Mouse (Mus musculus) neural tube, embryonic 13.5 days (tissue): ENCODE measurements around the gene Grin2b. TPM values are rescaled to one million over a fixed set of nuclear protein-coding genes. Genes with fewer than 3 reads are reported as not detected.
"Not testable (repeated sequence)": the region's sequence is repeated elsewhere in the genome, so short reads cannot be mapped to it uniquely, and the experiment has no call there.

Source experiments
- ATAC-seq: fragments of 200-750 bp; cut with Nextera tagmentation; 2 replicates; pipeline ENCODE4 v1.8.0; 2017; ENCODE audit warnings: low read depth, mild to moderate bottlenecking, moderate TSS enrichment, moderate library complexity
- H3K27ac ChIP-seq: fragments of 300-500 bp; sonication (generic); replicated peaks from 2 replicates; pipeline ENCODE4 v1.5.1; 2015; ENCODE audit warnings: moderate library complexity, mild to moderate bottlenecking, inconsistent platforms
- H3K27me3 ChIP-seq: fragments of 300-500 bp; sonication (generic); 2 replicates; pipeline ENCODE4 v1.6.1; 2015; ENCODE audit warnings: mild to moderate bottlenecking, inconsistent platforms
- H3K36me3 ChIP-seq: fragments of 300-500 bp; sonication (generic); 2 replicates; pipeline ENCODE4 v1.6.1; 2015; ENCODE audit warnings: mild to moderate bottlenecking, inconsistent platforms
- H3K4me1 ChIP-seq: fragments of 300-500 bp; sonication (generic); replicated peaks from 2 replicates; pipeline ENCODE4 v1.6.1; 2015; ENCODE audit warnings: inconsistent platforms
- H3K4me2 ChIP-seq: fragments of 300-500 bp; sonication (generic); 2 replicates; pipeline ENCODE4 v1.6.1; 2015; ENCODE audit warnings: inconsistent platforms, mild to moderate bottlenecking, moderate library complexity
- H3K4me3 ChIP-seq: fragments of 300-500 bp; sonication (generic); 2 replicates; pipeline ENCODE4 v1.5.1; 2015; ENCODE audit warnings: mild to moderate bottlenecking, inconsistent platforms
- H3K9ac ChIP-seq: fragments of 300-500 bp; sonication (generic); 2 replicates; pipeline ENCODE4 v1.6.1; 2015; ENCODE audit warnings: moderate library complexity, mild to moderate bottlenecking, inconsistent platforms
- H3K9me3 ChIP-seq: fragments of 300-500 bp; sonication (generic); 2 replicates; pipeline ENCODE4 v1.6.1; 2016; ENCODE audit warnings: inconsistent platforms
- WGBS: fragments of 180-500 bp; shearing (Covaris S2); methylation state at CpG from one replicate; pipeline ENCODE4 v1.1.7; 2015; 5-methylcytosine and 5-hydroxymethylcytosine counted together
- polyA plus RNA-seq: library from polyadenylated mRNA; unstranded; fragments of >200 nt; fragmentation: Nextera tagmentation; extraction: Ambion mirVana; gene quantifications from 2 replicates; pipeline ENCODE4 v1.2.1, GENCODE M21; 2015

Grin2b gene
- polyA plus RNA-seq, 1 experiment from 2014 or later, result 32.6 TPM

- not testable (repeated sequence) for H3K9ac ChIP-seq, ATAC-seq, H3K9me3 ChIP-seq, H3K4me3 ChIP-seq, H3K27me3 ChIP-seq, H3K4me2 ChIP-seq, H3K4me1 ChIP-seq, H3K27ac ChIP-seq, H3K36me3 ChIP-seq
- WGBS, result 80% methylated on average over 6 of the region's 6 CpGs
These were observed 466.3 kb downstream of the Grin2b start for GRCm38 (mm10) chr6:135706850-135707522.

GRCm38 (mm10) chr6:135703655-135704054, 469.7 kb downstream of the Grin2b start:
- no peaks in the 10 kb centered on the region for H3K9me3 ChIP-seq
- H3K27me3 ChIP-seq, result no peaks in the 10 kb centered on the region
- no peak overlapping the region for H3K27ac ChIP-seq
- no peak overlapping the region for H3K4me3 ChIP-seq
- no peak overlapping the region for H3K9ac ChIP-seq
- peaks cover 5% of the 10 kb centered on the region; the same call in 1 of the 2 replicates for H3K4me1 ChIP-seq
- no peaks in the 10 kb centered on the region for H3K36me3 ChIP-seq
- ATAC-seq, result no peak
- no peak overlapping the region for H3K4me2 ChIP-seq
- WGBS, result 28% methylated on average over 2 of the region's 2 CpGs

GRCm38 (mm10) chr6:135701361-135701760, 471.9 kb downstream of the Grin2b start:
- no peak for ATAC-seq
- H3K4me3 ChIP-seq, result no peak overlapping the region
- no peaks in the 10 kb centered on the region for H3K36me3 ChIP-seq
- 57% methylated on average over 3 of the region's 3 CpGs for whole genome bisulfite sequencing
- no peak overlapping the region for H3K9ac ChIP-seq
- H3K27ac ChIP-seq, result no peak overlapping the region
- no peaks in the 10 kb centered on the region for H3K27me3 ChIP-seq
- no peak overlapping the region for H3K4me2 ChIP-seq
- H3K4me1 ChIP-seq, result peaks cover 5% of the 10 kb centered on the region; the same call in 1 of the 2 replicates
- no peaks in the 10 kb centered on the region for H3K9me3 ChIP-seq

- Histone ChIP-seq H3K4me2 (no peak overlapping the region), H3K4me3 (no peak overlapping the region), H3K4me1 (peaks cover 5% of the 10 kb centered on the region; the same call in 1 of the 2 replicates), H3K9ac (no peak overlapping the region), H3K36me3 (no peaks in the 10 kb centered on the region), H3K27ac (no peak overlapping the region), H3K27me3 (no peaks in the 10 kb centered on the region), H3K9me3 (no peaks in the 10 kb centered on the region)
- no peak for ATAC-seq
- 89% methylated on average over 12 of the region's 12 CpGs for WGBS
These were observed 472.5 kb downstream of the Grin2b start for GRCm38 (mm10) chr6:135700717-135701345.

GRCm38 (mm10) chr6:135692533-135692932, 480.8 kb downstream of the Grin2b start:
- Histone ChIP-seq H3K36me3 (no peaks in the 10 kb centered on the region), H3K27ac (no peak overlapping the region), H3K27me3 (no peaks in the 10 kb centered on the region), H3K4me3 (no peak overlapping the region), H3K9ac (no peak overlapping the region), H3K4me1 (no peaks in the 10 kb centered on the region), H3K4me2 (no peak overlapping the region), H3K9me3 (peaks cover 8% of the 10 kb centered on the region; the same call in 1 of the 2 replicates)
- no peak for ATAC-seq
- 81% methylated on average over 9 of the region's 9 CpGs for WGBS

- no peaks in the 10 kb centered on the region for H3K27me3 ChIP-seq
- no peaks in the 10 kb centered on the region for H3K4me1 ChIP-seq
- WGBS, result 91% methylated on average over 7 of the region's 7 CpGs
- no peak overlapping the region for H3K4me3 ChIP-seq
- no peak overlapping the region for H3K9ac ChIP-seq
- no peak for ATAC-seq
- H3K27ac ChIP-seq, result no peak overlapping the region
- H3K4me2 ChIP-seq, result no peak overlapping the region
- no peaks in the 10 kb centered on the region for H3K36me3 ChIP-seq
- peaks cover 8% of the 10 kb centered on the region; the same call in 1 of the 2 replicates for H3K9me3 ChIP-seq
These were observed 481.8 kb downstream of the Grin2b start for GRCm38 (mm10) chr6:135691561-135691960.

- 80% methylated on average over 9 of the region's 9 CpGs for WGBS
- ATAC-seq, result no peak
- Histone ChIP-seq H3K4me2 (no peak overlapping the region), H3K27me3 (no peaks in the 10 kb centered on the region), H3K4me3 (no peak overlapping the region), H3K27ac (no peak overlapping the region), H3K36me3 (no peaks in the 10 kb centered on the region), H3K4me1 (no peaks in the 10 kb centered on the region), H3K9me3 (0 out of 2 replicates have a peak, but pooled peaks cover 5% of the 10 kb centered on the region), H3K9ac (no peak overlapping the region)
These were observed 485.4 kb downstream of the Grin2b start for GRCm38 (mm10) chr6:135687926-135688325.

- no peaks in the 10 kb centered on the region for H3K27me3 ChIP-seq
- H3K27ac ChIP-seq, result no peak overlapping the region
- WGBS, result 77% methylated on average over 2 of the region's 2 CpGs
- H3K9me3 ChIP-seq, result no peaks in the 10 kb centered on the region
- no peaks in the 10 kb centered on the region for H3K36me3 ChIP-seq
- ATAC-seq, result no peak
- H3K4me1 ChIP-seq, result no peaks in the 10 kb centered on the region; the same call in 1 of the 2 replicates
- no peak overlapping the region for H3K9ac ChIP-seq
- H3K4me3 ChIP-seq, result no peak overlapping the region
- no peak overlapping the region for H3K4me2 ChIP-seq
These were observed 489.1 kb downstream of the Grin2b start for GRCm38 (mm10) chr6:135684206-135684605.

GRCm38 (mm10) chr6:135681423-135681822, 491.9 kb downstream of the Grin2b start:
- not testable (repeated sequence) for H3K27ac ChIP-seq
- 85% methylated on average over 4 of the region's 4 CpGs for WGBS

GRCm38 (mm10) chr6:135680105-135680710, 493.1 kb downstream of the Grin2b start:
- Histone ChIP-seq H3K4me2 (no peak overlapping the region), H3K36me3 (no peaks in the 10 kb centered on the region), H3K27ac (no peak overlapping the region), H3K9ac (no peak overlapping the region), H3K9me3 (peaks cover 9% of the 10 kb centered on the region; the same call in 1 of the 2 replicates), H3K4me1 (peaks cover 4% of the 10 kb centered on the region; the same call in 1 of the 2 replicates), H3K27me3 (no peaks in the 10 kb centered on the region), H3K4me3 (no peak overlapping the region)
- 71% methylated on average over 14 of the region's 14 CpGs for WGBS
- ATAC-seq, result no peak

More at GRCm38 (mm10) chr6:135681423-135681822, 491.9 kb downstream of the Grin2b start:
- not testable (repeated sequence) for ATAC-seq, H3K36me3 ChIP-seq, H3K27me3 ChIP-seq, H3K9me3 ChIP-seq, H3K9ac ChIP-seq, H3K4me3 ChIP-seq, H3K4me2 ChIP-seq, H3K4me1 ChIP-seq

- no peaks in the 10 kb centered on the region for H3K27me3 ChIP-seq
- H3K4me2 ChIP-seq, result no peak overlapping the region
- no peak for ATAC-seq
- WGBS, result 20% methylated on average over 4 of the region's 4 CpGs
- H3K9me3 ChIP-seq, result peaks cover 14% of the 10 kb centered on the region; the same call in 1 of the 2 replicates
- no peak overlapping the region for H3K4me3 ChIP-seq
- H3K4me1 ChIP-seq, result 0 out of 2 replicates have a peak, but pooled peaks cover 4% of the 10 kb centered on the region
- H3K36me3 ChIP-seq, result no peaks in the 10 kb centered on the region
- H3K9ac ChIP-seq, result no peak overlapping the region
- H3K27ac ChIP-seq, result no peak overlapping the region
These were observed 498.9 kb downstream of the Grin2b start for GRCm38 (mm10) chr6:135674380-135674779.

- Histone ChIP-seq H3K27me3 (no peaks in the 10 kb centered on the region), H3K4me1 (no peaks in the 10 kb centered on the region)
- ATAC-seq, result no peak
These were observed 501.3 kb downstream of the Grin2b start for GRCm38 (mm10) chr6:135672003-135672402.

More at GRCm38 (mm10) chr6:135672003-135672402, 501.3 kb downstream of the Grin2b start:
- no peaks in the 10 kb centered on the region for H3K36me3 ChIP-seq
- no peak overlapping the region for H3K4me3 ChIP-seq
- peaks cover 14% of the 10 kb centered on the region; the same call in 1 of the 2 replicates for H3K9me3 ChIP-seq
- H3K27ac ChIP-seq, result no peak overlapping the region
- H3K4me2 ChIP-seq, result no peak overlapping the region
- no peak overlapping the region for H3K9ac ChIP-seq
